Mouse (Mus musculus) spleen, embryonic (tissue): Measurements from ENCODE around the gene Usp9y.

Source experiments
- CTCF ChIA-PET: fragments of 350-600 bp; sonication (Branson Sonifier 250); formaldehyde crosslinking; loops from one replicate; lab custom pipeline; 2022; lab: Charles Lee

The Usp9y gene

DNA sequence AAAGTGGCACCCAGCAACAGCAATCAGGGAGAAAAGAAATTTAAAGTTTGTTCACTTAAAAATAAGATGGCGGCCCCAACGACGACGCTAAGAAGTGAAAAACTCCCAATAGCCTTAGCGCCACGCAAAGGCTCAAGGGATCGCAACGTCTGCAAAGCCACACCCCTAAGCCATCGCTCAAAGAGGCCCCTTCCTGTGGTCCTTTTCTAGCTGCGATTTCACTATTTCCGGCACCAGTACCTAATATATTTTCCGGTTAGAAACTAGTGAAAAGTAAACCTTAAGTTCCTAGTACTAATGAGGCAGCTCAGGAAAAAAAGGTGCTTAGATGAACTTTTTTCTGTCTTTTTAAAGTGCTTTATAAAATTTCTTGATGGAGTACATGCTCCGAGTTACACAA lies at the start of gene Usp9y:
Usp9y (minus strand) TSS at position 101 of the 400 bp plus-strand sequence.
- CTCF ChIA-PET: no interaction called here

DNA sequence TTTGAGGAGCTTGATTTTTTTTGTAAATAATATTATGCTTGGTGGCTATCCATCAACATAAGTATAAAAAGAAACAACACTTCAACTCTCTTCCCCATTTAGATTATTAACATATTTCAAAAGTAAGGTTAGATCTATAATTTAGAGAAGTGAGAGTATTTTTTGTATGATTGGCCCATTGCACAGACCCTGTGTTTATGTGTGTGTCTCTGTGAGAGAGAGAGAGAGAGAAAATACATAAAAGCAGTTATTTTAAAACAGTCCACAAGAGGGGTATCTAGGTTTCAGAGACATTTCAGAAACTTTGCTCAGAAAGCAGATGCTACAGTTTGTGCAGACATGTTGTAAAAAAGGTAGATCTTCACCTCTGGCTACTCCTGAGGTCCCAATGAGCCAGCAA lies 165.9 kb downstream of the Usp9y start:
- CTCF ChIA-PET: no interaction called here

DNA sequence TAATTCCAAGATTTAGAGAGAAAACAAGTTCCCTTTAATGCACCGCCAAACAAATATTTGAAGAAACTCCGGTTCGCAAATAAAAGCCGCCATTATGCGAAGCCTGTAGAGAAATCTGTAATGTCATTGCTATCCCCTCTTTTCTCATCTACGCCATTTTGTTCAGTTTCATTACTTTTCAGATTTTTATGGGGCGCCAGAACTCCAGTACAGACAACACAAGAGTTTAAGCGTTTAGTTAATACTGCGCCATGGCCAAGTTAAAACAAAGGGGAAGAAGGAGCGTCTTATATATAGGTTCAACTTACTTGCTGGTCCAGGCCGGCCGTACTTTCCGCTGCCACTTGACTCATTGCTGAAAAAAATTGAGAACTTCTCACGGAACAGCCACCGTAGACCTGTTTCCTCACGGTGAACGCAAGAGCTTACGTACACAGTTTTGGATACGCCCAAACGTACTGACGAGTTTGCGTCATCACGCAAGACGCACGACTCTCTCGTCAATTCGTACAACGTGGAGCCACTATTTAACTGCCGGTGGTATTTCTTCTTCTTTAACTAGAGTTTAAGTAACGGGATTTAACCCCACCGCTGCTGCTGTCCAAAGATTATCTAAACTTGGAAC lies 173.3 kb downstream of the Usp9y start, which contains the start of gene Ddx3y:
Ddx3y (minus strand) TSS at position 459 of the 625 bp plus-strand sequence.
- CTCF ChIA-PET: no interaction called here

DNA sequence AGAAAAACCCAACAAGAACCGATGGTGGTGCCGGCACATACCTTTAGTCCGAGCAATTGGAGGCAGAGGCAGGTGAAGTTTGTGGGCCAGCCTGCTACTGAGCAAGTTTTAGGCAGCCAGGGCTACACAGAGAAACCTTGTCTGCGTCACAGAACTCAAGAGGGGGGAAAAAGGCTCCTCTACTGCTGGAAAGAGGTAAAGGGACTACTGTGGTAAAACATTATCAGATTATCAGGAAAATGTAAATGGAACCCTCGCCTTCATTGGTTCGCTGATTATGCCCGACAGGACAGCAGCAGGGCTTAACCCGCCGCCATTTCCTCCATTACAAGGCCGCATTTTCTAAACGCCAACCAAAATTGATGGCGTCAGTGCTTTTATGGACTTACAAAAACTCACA lies 173.8 kb downstream of the Usp9y start:
- CTCF ChIA-PET: no interaction called here
